Mouse (Mus musculus) small intestine, adult 2 months (tissue): Measurements from ENCODE around the gene Ankrd2.
A peak's percentile ranks its signal among the peaks of the same experiment; 100 is the strongest.

Source experiments
- CTCF ChIP-seq: fragments of 200-500 bp; IDR thresholded peaks from 2 replicates; pipeline ENCODE4 v1.5.1; 2012; ENCODE audit warnings: low read depth, mild to moderate bottlenecking, control low read depth, inconsistent platforms, low read length, moderate library complexity, mixed read lengths; ENCODE audit not compliant: insufficient replicate concordance, insufficient read length; ENCODE audit errors: extremely low read depth
- POLR2A ChIP-seq: fragments of 200-500 bp; IDR thresholded peaks from 2 replicates; pipeline ENCODE4 v1.6.1; 2012; ENCODE audit warnings: low read depth, mild to moderate bottlenecking, control low read depth, inconsistent platforms, low read length, moderate library complexity

- TF ChIP-seq POLR2A (no peak), CTCF (peak; percentile 94)
These were observed 9.6 kb upstream of the Ankrd2 start for GRCm38 (mm10) chr19:42026158-42026557.
